Mouse (Mus musculus) spleen, adult 2 months (tissue): ENCODE measurements around the gene Mobp. TPM values are rescaled to one million over a fixed set of nuclear protein-coding genes. Genes with fewer than 3 reads are reported as not detected.
A peak's percentile ranks its signal among the peaks of the same experiment; 100 is the strongest.

Experiments used
- DNase-seq, 2 experiments: peaks; one replicate each; pipeline versions ENCODE4 v3.0.0 to v3.0.0-alpha.2; 2012 to 2021; ENCODE audit warnings: low spot score in 2 of 2, low read depth in 1 of 2
- H3K27ac ChIP-seq: fragments of 200-500 bp; 2 replicates; pipeline ENCODE4 v1.5.1; 2012; ENCODE audit warnings: low read length, inconsistent platforms; ENCODE audit not compliant: insufficient read depth
- H3K27me3 ChIP-seq: fragments of 200-500 bp; 2 replicates; pipeline ENCODE4 v1.6.1; 2012; ENCODE audit warnings: mild to moderate bottlenecking, moderate library complexity, low read length, inconsistent platforms; ENCODE audit not compliant: control insufficient read depth, insufficient read depth
- H3K36me3 ChIP-seq: fragments of 200-500 bp; 2 replicates; pipeline ENCODE4 v1.6.1; 2012; ENCODE audit warnings: mild to moderate bottlenecking, low read length, inconsistent platforms; ENCODE audit not compliant: control insufficient read depth, insufficient read depth
- H3K4me1 ChIP-seq: fragments of 200-500 bp; 2 replicates; pipeline ENCODE4 v1.6.1; 2011; ENCODE audit warnings: inconsistent platforms; ENCODE audit not compliant: control insufficient read depth, insufficient read depth, insufficient read length
- H3K4me3 ChIP-seq: fragments of 200-500 bp; 2 replicates; pipeline ENCODE4 v1.5.1; 2011; ENCODE audit warnings: mild to moderate bottlenecking, inconsistent platforms; ENCODE audit not compliant: insufficient read depth, insufficient read length; ENCODE audit errors: extremely low read depth
- CTCF ChIP-seq: fragments of 200-500 bp; IDR thresholded peaks from 2 replicates; pipeline ENCODE4 v1.5.1; 2011; ENCODE audit warnings: mild to moderate bottlenecking, inconsistent platforms; ENCODE audit not compliant: insufficient read depth, insufficient read length, insufficient replicate concordance; ENCODE audit errors: extremely low read depth
- POLR2A ChIP-seq: fragments of 200-500 bp; IDR thresholded peaks from 2 replicates; pipeline ENCODE4 v1.6.1; 2011; ENCODE audit warnings: low read depth, low read length, inconsistent platforms
- WGBS: fragments of 180-500 bp; shearing (Covaris S2); methylation state at CpG from one replicate; pipeline ENCODE4 v1.1.7; 2018; 5-methylcytosine and 5-hydroxymethylcytosine counted together
- polyA plus RNA-seq: library from polyadenylated mRNA; depleted of rRNA; stranded (reverse); fragments of >200 nt; gene quantifications from 2 replicates; pipeline ENCODE4 v1.2.3, GENCODE M21; 2012

Mobp gene
- polyA plus RNA-seq, 1 experiment = not detected

GRCm38 (mm10) chr9:120190891-120191290 lies 41.4 kb downstream of the Mobp start:
- H3K27me3 ChIP-seq = no peaks in the 10 kb centered on the region
- peak overlapping the region; percentile 57 for H3K4me3 ChIP-seq
- no peaks in the 10 kb centered on the region for H3K4me1 ChIP-seq
- WGBS = 25% methylated on average over 13 of the region's 13 CpGs
- H3K36me3 ChIP-seq = no peaks in the 10 kb centered on the region
- TF ChIP-seq POLR2A (no peak), CTCF (no peak)
- DNase-seq = no peak
- H3K27ac ChIP-seq = no peak overlapping the region

- DNase-seq = peak; percentile 27 to 52
- H3K4me3 ChIP-seq = peak overlapping the region; percentile 57
- H3K27me3 ChIP-seq = no peaks in the 10 kb centered on the region
- H3K27ac ChIP-seq = no peak overlapping the region
- 31% methylated on average over 21 of the region's 21 CpGs for WGBS
- H3K36me3 ChIP-seq = no peaks in the 10 kb centered on the region
- TF ChIP-seq CTCF (peak; percentile 71; the same call in 1 of the 2 replicates), POLR2A (no peak)
- no peaks in the 10 kb centered on the region for H3K4me1 ChIP-seq
Measured at GRCm38 (mm10) chr9:120191362-120192098, 42.0 kb downstream of the Mobp start.

- DNase-seq = no peak
- Histone ChIP-seq H3K27ac (no peak overlapping the region), H3K4me1 (no peaks in the 10 kb centered on the region), H3K36me3 (no peaks in the 10 kb centered on the region), H3K4me3 (no peak overlapping the region), H3K27me3 (no peaks in the 10 kb centered on the region)
- WGBS = 66% methylated on average over 7 of the region's 7 CpGs
- TF ChIP-seq CTCF (no peak), POLR2A (no peak)
Measured at GRCm38 (mm10) chr9:120192742-120193141, 43.2 kb downstream of the Mobp start.

GRCm38 (mm10) chr9:120200873-120201272 lies 51.4 kb downstream of the Mobp start:
- H3K36me3 ChIP-seq = no peaks in the 10 kb centered on the region
- no peaks in the 10 kb centered on the region for H3K4me1 ChIP-seq
- no peaks in the 10 kb centered on the region for H3K27me3 ChIP-seq
- H3K4me3 ChIP-seq = no peak overlapping the region
- no peak for DNase-seq
- no peak overlapping the region for H3K27ac ChIP-seq
- TF ChIP-seq CTCF (no peak), POLR2A (no peak)
- WGBS = 52% methylated on average over 4 of the region's 4 CpGs

GRCm38 (mm10) chr9:120201743-120202142 lies 52.2 kb downstream of the Mobp start:
- WGBS = 81% methylated on average over 7 of the region's 7 CpGs
- no peak overlapping the region for H3K4me3 ChIP-seq
- no peaks in the 10 kb centered on the region for H3K4me1 ChIP-seq
- no peaks in the 10 kb centered on the region for H3K36me3 ChIP-seq
- no peak for DNase-seq
- H3K27ac ChIP-seq = no peak overlapping the region
- no peak for TF ChIP-seq CTCF
- TF ChIP-seq POLR2A = no peak
- H3K27me3 ChIP-seq = no peaks in the 10 kb centered on the region

DNA sequence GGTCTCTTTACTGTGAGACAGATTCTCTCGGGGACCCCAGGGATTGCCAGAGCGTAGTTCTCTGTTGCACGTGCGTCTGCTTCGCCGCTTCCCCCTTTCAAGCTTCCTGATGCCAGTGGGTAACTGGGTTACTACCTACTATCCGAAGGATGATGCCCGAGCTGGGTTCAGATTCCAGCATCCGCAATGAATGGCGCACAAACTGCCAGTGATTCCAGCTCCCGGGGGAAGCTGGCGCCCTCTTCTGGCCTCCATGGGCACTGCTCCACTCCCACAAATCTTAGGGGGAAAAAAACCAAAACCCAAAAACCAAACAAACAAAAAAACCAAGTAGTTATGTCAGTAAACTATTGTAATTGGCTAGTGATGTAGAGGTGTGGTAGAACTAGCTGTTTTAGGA lies 53.2 kb downstream of the Mobp start:
- Histone ChIP-seq H3K4me3 (no peak overlapping the region), H3K36me3 (no peaks in the 10 kb centered on the region), H3K27me3 (no peaks in the 10 kb centered on the region), H3K4me1 (no peaks in the 10 kb centered on the region), H3K27ac (no peak overlapping the region)
- no peak for DNase-seq
- WGBS = 28% methylated on average over 12 of the region's 12 CpGs
- 0 out of 2 replicates have a peak, but pooled peaks have one; percentile 20 for TF ChIP-seq CTCF
- TF ChIP-seq POLR2A = no peak

DNA sequence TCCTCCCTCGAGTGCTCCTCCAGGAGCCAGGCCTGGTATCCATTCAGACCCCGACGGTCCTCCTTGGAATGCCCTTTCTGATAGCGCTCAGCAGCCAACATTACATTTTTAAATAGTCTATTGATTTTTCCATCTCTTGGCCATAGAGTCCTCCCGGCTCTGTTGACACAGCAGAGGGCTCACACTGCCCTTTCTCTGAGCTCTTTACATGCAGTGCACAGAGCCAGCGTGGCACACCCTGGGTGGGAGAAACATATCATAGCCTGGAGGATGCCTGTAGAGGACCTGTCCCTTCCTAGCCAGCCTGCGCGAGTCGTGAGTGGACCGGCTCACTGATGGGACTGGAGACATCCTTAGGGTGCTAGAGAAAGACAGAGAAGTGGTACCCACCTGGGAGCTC lies 54.4 kb downstream of the Mobp start:
- WGBS = 87% methylated on average over 10 of the region's 10 CpGs
- H3K36me3 ChIP-seq = no peaks in the 10 kb centered on the region
- H3K4me1 ChIP-seq = no peaks in the 10 kb centered on the region
- no peak for DNase-seq
- H3K4me3 ChIP-seq = no peak overlapping the region
- no peak overlapping the region for H3K27ac ChIP-seq
- no peaks in the 10 kb centered on the region for H3K27me3 ChIP-seq
- TF ChIP-seq POLR2A (no peak), CTCF (no peak)
